Mouse (Mus musculus): Measurements from ENCODE around the gene Mkln1. TPM values are rescaled to one million over a fixed set of nuclear protein-coding genes. Genes with fewer than 3 reads are reported as not detected.
"Not testable (repeated sequence)": the region's sequence is repeated elsewhere in the genome, so short reads cannot be mapped to it uniquely, and the experiment has no call there.

The Mkln1 gene
- total RNA-seq, 2 experiments from 2014 or later: 125 to 126 TPM

DNA sequence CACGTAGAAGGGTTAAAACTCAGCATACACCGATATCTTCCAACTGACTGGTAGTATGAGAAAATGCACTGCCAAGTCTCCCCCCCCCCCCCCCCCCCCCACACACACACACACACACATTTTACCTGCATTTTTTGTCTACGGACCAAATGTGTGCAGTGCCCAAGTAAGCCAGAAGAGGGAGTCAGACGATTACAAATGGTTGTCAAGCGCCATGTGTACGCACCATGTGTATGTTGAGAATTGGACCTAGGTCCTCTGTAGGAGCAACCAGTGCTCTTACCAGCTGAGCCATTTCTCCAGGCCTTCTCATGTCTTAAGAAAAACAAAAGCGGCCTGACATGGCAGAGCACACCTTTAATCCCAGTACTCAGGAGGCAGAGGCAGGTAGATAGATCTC, 129.4 kb downstream of the Mkln1 start:
- intact Hi-C loops (cut with DNase I): no loop called here
- DNase-seq (ENCODE audit: extremely low spot score in 1 of 2, low spot score in 2 of 2): peak; percentile 47 to 62

DNA sequence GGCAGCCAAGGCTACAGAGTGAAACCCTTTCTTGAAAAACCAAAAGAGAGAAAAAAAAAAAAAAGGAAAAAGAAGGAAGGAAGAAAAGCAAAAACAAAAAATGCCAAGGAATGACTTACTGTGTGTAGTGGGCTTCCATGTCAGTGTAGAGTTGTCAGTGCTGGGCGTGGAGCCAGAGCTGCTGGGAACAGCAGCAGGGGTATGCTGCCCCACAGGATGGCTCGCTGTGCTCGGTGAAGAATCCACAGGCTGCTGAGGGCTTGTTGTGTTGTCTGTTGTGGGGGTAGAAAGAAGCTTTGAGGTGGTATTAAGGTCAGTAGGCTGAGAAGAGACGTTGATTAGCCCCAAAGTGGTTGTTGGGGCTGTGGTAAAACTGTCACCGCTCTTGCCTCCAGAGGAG, 129.8 kb downstream of the Mkln1 start:
- peak in 1 of 2 experiments; percentile 51 for DNase-seq (ENCODE audit: extremely low spot score in 1 of 2, low spot score in 2 of 2)
- intact Hi-C loops (cut with DNase I): no loop called here

DNA sequence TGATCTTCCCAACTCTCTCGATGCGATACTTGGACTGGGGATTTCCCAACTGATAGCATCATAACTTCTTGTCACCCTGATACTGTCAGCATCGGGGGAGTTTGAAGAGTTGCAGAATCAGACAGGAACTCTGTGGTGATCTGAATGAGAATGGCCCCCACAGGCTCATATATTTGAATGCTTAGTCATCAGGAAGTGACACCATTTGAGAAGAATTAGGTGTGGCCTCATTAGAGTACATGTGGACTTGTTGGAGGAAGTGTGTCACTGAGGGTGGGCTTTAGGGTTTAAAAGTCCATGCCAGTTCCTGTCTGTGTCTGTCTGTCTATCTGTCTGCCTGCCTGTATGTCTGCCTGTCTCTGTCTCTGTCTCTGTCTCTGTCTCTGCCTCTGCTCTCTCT, 133.3 kb downstream of the Mkln1 start:
- DNase-seq (ENCODE audit: extremely low spot score in 1 of 2, low spot score in 2 of 2): no peak
- intact Hi-C loops (cut with DNase I): no loop called here

DNA sequence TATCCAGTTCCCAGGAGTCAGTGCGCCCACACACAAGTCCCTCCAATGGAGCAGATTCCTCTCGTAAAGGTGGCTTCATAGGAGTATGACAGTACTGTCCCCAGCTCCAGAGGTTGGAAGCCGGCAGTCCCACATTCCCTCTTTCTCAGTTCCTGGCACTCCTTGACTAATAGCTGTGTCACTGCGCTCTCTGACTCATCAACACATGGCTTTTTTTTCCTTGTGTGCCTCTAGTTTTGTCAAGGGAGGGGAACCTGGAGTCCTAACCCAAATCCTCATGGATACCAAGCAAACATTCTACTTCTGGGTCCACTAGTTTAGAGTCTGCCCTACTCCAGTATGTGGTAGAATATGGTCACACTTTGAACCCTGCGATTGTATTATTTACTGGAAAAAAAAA, 136.2 kb downstream of the Mkln1 start:
- intact Hi-C loops (cut with DNase I): no loop called here

DNA sequence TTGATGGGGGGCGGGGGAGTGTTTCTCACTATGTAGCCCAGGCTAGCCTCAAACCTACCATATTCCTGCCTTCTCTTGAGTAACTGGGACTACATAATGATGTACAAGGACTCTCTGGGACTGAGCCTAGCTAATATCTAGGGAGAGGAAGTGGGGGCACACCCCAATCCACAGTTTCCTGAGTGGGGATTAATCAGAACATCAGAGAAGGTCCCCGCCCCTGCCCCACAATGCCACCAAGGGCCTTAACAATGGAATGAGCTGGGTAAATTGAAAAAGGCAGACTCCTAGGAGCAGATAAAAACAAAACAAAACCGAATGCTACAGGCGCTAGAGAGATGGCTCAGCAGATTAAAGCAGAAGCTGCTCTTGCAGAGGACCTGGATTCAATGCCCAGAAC, 138.7 kb downstream of the Mkln1 start:
- no peak for DNase-seq (ENCODE audit: extremely low spot score in 1 of 2, low spot score in 2 of 2)
- intact Hi-C loops (cut with DNase I): no loop called here

More for the DNA sequence above, 136.2 kb downstream of the Mkln1 start:
- DNase-seq (ENCODE audit: extremely low spot score in 1 of 2, low spot score in 2 of 2): no peak

DNA sequence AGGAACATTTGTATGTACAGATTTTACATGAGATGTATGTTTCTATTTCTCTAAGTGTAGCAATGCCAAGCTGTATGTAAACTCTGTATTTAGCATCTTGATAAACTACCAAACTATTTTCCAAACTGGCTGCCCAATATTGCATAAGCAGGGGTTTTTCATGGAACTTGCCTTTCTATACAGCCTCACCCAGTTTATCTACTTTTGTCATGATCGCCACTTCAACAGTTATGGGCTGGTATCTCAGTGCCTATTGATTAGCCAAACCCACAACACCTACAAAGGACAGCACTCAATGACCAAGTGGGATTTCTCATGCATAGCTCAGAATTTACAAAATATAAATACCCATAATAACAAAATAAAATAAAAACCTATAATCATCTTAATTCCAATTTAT, 139.6 kb downstream of the Mkln1 start:
- intact Hi-C loops (cut with DNase I): no loop called here
- DNase-seq (ENCODE audit: extremely low spot score in 1 of 2, low spot score in 2 of 2): no peak

DNA sequence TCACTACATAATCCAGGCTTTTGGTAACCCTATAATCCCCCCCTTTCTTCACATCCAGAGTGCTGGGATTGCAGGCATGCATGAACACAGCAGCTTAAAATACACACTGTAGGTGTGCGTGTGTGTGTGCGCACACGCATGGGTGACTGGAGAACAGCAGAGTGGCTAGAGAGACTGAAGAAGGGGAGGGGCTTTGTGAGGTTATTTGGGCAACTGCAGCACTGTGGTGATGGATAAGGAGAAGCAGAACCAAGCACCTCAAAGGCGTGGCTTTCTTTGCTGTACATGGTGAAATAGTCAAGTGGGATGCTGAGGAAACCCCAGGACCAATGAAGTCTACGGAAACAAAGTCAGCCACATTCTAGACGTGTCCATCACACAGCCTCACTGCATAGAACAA, 141.5 kb downstream of the Mkln1 start:
- intact Hi-C loops (cut with DNase I): no loop called here
- no peak for DNase-seq (ENCODE audit: extremely low spot score in 1 of 2, low spot score in 2 of 2)

DNA sequence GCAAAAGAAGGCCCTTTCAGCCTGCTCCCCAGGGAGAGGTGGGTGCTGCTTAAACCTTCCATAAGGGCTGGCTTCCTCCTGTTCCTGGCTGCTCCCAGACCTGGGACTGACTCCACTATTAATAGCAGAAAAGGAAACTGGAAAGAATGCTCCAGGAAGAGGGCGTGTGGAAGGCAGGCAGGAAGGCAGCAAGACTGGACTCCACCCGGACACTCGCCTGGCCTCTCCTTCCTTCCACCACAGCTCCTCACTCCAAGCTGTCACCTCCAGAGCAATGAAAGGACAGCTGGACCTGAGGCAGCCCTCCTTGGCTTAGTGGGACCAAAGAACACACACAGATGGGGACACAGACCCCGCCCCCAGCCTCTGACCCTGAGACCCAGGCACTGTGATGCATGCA, 145.8 kb downstream of the Mkln1 start:
- no peak for DNase-seq (ENCODE audit: extremely low spot score in 1 of 2, low spot score in 2 of 2)
- intact Hi-C loops (cut with DNase I): no loop called here

DNA sequence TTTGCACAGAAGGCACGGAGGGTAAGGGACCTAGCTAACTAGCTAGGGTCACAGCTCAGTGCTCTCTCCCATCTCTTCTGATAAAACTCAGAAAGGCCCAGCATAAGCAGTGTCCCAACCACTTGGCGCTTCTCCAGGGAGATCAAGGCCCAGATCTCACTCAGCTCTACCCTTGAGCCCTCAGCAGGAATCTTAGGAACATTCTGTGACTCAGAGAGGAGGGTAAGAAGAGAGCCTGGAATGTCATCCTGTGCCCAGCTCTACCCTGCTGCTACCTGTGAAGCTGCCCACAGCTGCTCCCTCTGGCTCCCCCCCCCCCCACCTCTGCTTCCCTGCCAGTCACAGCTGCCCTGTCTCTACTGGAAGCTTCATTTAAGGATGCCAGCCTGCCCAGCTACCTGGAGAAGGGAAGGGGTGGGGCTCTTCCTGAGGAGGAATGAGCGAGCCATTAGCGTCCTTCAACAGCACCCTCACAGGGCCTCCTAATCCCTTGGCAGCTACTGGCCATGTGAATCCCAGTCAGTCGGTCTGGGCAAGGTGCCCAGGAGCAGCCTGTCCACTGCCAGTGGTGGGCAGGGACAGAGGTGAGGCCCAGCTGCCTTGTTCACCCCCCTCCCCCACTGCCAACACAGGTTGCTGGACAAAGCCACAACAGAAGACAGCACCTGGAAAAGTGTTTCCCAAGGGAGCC, 151.0 kb downstream of the Mkln1 start:
- DNase-seq (ENCODE audit: extremely low spot score in 1 of 2, low spot score in 2 of 2): peak in 1 of 2 experiments; percentile 56
- intact Hi-C loops (cut with DNase I): no loop called here

DNA sequence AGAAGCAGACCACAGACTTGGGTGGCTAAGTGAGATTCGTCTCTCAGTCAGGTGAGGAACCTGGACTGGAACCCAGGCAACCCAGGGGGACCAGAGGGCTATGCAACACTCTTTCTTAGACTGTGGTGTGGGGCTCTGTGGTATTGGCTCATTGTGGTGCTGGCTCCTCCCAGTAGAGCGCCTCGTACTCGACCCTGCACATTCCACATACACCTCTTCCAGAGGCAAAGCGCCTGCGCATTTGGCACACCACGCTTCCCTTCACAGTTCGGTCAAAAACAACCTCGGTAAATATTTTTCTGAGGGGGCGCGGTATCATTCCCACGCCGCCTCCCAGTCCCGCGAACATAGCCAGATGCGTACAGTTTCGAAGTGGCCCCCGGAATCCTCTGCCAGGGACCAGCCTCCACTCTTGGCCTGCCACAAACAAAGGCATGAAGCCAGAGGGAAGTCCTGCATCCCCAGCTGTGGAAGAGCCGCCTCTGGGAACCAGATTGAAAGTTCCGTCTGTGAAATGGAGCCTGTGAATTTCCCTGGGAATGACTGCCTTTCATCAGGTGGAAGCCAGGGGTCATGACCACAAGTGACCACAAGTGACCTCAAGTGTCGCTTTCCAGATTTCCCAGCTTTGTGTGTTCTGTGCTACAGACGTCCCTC, 152.5 kb downstream of the Mkln1 start:
- intact Hi-C loops (cut with DNase I): no loop called here
- no peak for DNase-seq (ENCODE audit: extremely low spot score in 1 of 2, low spot score in 2 of 2)

DNA sequence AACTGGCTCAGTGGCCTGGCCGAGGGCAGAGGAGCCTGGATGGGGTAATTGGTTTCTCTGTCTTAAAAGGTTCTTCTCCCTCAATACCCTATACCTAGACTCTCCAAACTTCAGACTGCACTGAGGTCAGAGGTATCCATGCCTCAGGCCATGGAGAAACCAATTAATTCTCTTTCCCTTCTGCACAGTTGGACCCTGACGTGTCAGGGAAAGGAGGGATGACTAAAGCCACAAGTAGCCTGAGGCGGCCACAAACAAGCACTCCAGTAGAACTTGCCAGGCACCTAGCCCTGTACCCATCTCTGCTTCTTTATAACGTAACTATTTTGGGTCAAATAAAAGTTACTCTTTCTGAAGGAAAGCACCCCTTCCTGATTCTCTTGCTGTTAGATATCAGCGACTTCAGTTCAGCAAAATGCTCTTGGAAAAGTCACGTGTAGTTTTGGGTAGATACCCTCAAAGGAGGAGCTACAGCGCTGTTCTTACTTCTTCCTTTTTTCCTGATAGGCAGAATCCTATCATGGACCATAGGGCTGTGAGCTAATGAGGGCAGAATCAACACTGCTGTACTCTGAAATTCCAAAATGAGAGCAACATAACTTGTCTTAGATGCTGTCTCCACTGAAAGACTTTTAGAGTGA, 158.0 kb downstream of the Mkln1 start:
- intact Hi-C loops (cut with DNase I): no loop called here
- no peak for DNase-seq (ENCODE audit: extremely low spot score in 1 of 2, low spot score in 2 of 2)

DNA sequence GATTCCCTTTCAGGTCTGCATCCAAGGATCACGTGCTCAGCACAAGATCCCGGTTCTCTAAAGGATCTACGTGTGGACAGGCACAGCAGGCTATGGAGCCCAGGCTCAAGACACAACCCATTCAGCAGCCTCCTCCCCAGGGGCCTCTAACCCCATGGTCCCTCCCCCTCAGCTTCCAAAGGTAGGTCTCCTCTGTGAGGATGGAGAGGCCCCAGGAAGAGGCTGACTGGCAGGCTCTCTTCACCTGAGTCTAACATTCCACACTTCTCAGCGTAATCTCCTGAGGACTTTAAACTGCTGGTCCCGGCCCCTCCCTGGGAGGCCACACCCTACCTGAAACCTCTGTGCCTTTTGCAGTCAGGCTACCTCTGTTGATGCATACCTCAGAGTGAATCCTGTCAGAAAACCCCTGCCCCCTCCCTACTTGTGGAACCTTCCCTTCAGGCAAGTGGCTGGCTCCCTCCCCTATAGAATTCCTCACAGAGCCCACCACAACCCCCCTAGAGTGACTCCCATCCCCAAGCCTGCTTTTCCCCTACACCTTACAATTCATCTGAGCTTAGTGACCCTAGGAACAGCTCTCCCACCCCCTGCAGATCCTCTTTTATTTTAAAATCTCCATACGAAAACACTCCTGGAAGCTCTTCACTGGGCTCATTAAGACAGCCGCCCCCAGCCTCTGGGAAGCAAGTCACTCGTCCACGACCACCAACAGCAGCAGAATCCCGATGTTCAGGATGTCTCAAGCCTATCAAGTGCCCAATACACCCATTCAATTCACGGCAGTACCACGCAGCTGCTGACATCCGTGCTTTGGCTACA, 161.8 kb downstream of the Mkln1 start:
- intact Hi-C loops (cut with DNase I): no loop called here
- no peak for DNase-seq (ENCODE audit: extremely low spot score in 1 of 2, low spot score in 2 of 2)

DNA sequence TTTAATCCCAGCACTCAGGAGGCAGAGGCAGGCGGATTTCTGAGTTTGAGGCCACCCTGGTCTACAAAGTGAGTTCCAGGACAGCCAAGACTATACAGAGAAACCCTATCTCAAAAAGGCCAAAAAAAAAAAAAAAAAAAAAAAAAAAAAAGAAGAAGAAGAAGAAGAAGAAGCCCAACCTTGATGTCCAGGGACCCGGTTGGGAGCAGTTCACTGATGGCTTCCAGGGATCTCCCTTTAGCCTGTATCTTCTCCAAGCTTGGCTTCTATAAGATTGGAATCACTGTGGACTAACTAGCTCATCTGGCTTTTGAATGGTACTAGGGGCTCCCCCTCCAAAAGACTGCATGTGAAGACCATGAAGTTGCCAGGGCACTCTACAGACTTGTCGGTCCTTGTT, 163.4 kb downstream of the Mkln1 start:
- intact Hi-C loops (cut with DNase I); DNase-seq (ENCODE audit: extremely low spot score in 1 of 2, low spot score in 2 of 2): not testable (repeated sequence)

DNA sequence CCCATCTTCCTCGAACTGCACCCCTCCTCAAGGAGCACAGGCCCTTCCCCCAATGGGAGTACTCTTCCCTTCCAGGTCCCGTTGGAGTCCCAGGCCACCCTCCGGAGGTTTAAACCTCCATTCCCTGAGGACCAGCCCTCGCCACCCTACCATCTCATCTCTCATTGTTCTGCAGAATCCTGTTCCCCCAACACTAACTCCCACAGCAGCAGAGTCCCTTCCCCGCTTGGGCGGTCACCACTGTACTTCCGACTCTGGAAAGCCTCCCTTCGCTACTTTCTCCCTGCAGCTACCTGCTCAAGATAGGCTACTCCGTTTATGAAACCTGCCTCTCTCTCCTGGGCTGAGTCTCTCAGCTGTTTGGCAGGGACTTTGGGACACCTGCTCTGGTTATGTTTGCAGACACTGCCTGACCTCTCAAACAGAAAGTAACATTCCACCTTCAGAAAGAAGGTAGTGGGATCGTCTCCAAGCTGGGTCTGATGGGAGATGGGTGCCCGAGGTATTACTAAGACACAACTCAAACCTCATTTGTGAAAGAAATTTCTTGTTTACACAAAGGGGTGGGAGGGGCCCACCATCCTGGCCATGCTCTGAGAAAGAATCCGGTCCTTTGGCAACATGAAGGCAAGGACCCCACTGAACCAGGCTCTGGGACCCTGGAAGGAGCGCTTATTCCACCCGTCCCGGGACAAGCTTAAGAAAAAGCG, 164.0 kb downstream of the Mkln1 start:
- DNase-seq (ENCODE audit: extremely low spot score in 1 of 2, low spot score in 2 of 2): no peak
- intact Hi-C loops (cut with DNase I): no loop called here

DNA sequence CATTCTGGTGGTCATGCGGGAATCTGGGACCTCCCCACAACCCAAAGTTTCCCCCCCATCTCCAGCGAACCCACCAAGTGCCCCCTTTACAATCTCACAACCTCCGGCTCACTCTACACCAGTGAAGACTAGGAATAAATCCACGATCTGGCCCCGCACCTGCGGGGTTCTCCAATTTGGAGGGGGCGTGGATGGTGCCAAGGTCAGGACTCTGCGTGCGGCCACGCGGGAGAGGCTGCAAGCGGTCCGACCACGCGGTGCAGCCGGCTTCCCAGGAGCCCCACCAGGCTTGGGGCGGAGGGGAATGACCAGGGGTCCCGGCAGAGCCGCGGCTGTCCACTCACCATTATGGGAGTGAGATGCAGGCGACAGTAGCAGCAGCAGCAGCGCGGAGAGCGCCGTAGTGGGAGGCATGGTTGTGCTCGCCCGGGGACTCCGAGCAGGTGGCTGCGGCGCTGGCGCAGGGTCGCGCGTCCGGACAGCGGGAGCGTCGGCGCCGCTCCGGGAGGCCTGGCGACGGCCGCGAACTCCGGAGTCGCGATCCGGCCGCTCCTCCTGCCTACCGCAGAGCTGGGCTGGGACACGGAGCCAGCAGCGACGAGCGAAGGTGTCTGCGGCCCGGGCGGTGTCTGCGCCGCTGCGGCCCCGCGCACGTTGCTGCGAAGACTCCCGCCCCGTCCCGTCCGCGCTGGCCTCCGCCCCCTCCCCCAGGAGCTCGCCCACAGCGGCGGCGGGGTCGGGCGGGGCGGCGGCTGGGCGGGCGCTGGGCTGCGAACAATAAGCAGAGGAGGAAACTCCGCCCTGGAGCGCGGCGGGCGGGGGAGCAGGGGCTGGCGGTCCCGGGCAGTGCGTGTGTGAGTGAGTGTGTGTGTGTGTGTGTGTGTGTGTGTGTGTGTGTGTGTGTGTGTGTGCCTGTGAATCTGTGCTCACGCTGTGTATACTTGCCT, 165.0 kb downstream of the Mkln1 start, which contains the start of gene Podxl:
Gene Podxl, minus strand, starts transcription at position 747 of the 947 bp plus-strand sequence.
- intact Hi-C loops (cut with DNase I): no loop called here

DNA sequence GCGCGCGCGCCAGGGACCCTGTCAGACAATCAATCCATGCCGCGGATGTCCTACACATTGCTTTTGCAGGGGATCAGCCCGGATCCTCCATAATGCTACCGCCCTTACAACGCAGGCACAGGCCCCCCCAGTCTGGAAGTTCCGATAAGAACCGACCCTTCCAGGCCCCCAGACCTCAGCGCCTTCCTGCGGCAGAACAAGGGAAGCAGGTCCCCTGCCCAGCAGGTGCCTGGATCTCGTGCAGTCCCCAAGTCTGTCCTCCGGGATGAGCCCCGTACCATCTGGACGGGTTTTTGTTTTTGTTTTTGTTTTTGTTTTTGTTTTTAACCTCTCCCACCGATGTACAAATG, 165.6 kb downstream of the Mkln1 start:
- DNase-seq (ENCODE audit: extremely low spot score in 1 of 2, low spot score in 2 of 2): no peak
- intact Hi-C loops (cut with DNase I): no loop called here

More for the DNA sequence above, 165.0 kb downstream of the Mkln1 start, which contains the start of gene Podxl:
- peak in 1 of 2 experiments; percentile 94 for DNase-seq (ENCODE audit: extremely low spot score in 1 of 2, low spot score in 2 of 2)

DNA sequence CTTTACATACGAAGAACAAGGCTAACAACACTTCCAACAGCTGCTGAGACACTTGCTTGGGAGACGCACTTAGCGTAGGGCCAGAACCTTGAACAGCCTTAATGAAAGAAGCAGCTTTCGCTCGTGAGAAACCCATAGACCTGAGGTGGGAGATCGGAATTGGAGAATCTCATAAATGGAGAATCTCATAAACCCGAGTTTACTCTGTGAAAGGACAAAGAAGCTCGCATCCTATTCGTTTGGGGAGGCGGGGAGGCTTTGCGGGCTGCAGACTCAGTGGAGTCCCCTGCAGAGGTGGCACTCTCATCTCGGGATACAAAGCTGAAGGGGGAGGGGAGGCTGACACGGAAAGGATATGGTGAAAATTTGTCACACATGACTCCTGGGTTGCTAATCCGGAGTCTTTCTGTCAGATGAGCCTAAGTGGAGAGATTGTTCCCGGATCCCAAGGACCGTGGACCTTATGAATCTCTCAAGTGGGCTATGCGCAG, 166.4 kb downstream of the Mkln1 start:
- DNase-seq (ENCODE audit: extremely low spot score in 1 of 2, low spot score in 2 of 2): no peak
- intact Hi-C loops (cut with DNase I): no loop called here

All from left cerebral cortex, postnatal 10 days (tissue).